Comparison of ENCODE assay signal across 21 mouse cellular contexts in genomic region chr15:7100226-7100625, GRCm38 (mm10). TPM values are rescaled to one million over a fixed set of nuclear protein-coding genes. Genes with fewer than 3 reads are reported as not detected.
DNase-seq lines count a peak whose midpoint lies in the region; ATAC-seq and TF ChIP-seq lines count a peak whose summit lies in the region.
"Had no signal": no experiment of that assay in that cellular context is flagged by ENCODE, and none has a peak within 500 bp of the region (broad histone marks: within the 10 kb centered on the region; RNA-seq: fewer than 3 reads in every experiment).

No protein-coding gene starts in this region.

- no peaks in the 10 kb centered on the region for H3K36me3 ChIP-seq in myocyte (ENCODE audit: control insufficient read depth, insufficient read depth)
- H3K36me3 ChIP-seq: embryonic facial prominence, embryonic 12.5 days; heart, embryonic 13.5 days; hindbrain, embryonic 15.5 days; limb, embryonic 12.5 days; liver, embryonic 12.5 days; midbrain, embryonic 15.5 days; neural tube, embryonic 15.5 days had no signal

- no peak for DNase-seq in frontal cortex, postnatal 10 days (ENCODE audit: low spot score in 2 of 2)
- peak; percentile 86 for DNase-seq in Muller cell, postnatal 12 days (ENCODE audit: inconsistent ontology term)
- peak; percentile 49 for DNase-seq in adrenal gland, postnatal 14 days
- DNase-seq in cerebellum, postnatal 14 days, result no peak
- DNase-seq in left cerebral cortex, adult 11 months (ENCODE audit: low spot score), result no peak
- DNase-seq: cerebellum, adult 8-10 months; heart, adult 18-20 months; heart, postnatal 36 days; lung, adult 2 months; lung, postnatal 36 days had no signal

- peak; percentile 79 for ATAC-seq in frontal cortex, adult (ENCODE audit: low TSS enrichment)
- ATAC-seq: activated CD4-positive, CD25-positive, alpha-beta regulatory T cell, adult 4 months; intestine, embryonic 16.5 days; liver, embryonic 12.5 days; midbrain, embryonic 15.5 days had no signal

- no peaks in the 10 kb centered on the region for H3K27me3 ChIP-seq in myocyte (ENCODE audit: control insufficient read depth, insufficient read depth, insufficient read length)
- H3K27me3 ChIP-seq: embryonic facial prominence, embryonic 12.5 days; heart, embryonic 13.5 days; hindbrain, embryonic 15.5 days; limb, embryonic 12.5 days; liver, embryonic 12.5 days; midbrain, embryonic 15.5 days; neural tube, embryonic 15.5 days had no signal

- H3K4me3 ChIP-seq in myocyte, result no peak overlapping the region
- H3K4me3 ChIP-seq: embryonic facial prominence, embryonic 12.5 days; heart, embryonic 13.5 days; hindbrain, embryonic 15.5 days; limb, embryonic 12.5 days; liver, embryonic 12.5 days; midbrain, embryonic 15.5 days; neural tube, embryonic 15.5 days had no signal

- H3K4me2 ChIP-seq in myocyte (ENCODE audit: low read depth), result peak overlapping the region; percentile 32
- H3K4me2 ChIP-seq: embryonic facial prominence, embryonic 12.5 days; heart, embryonic 13.5 days; hindbrain, embryonic 15.5 days; limb, embryonic 12.5 days; liver, embryonic 12.5 days; midbrain, embryonic 15.5 days; neural tube, embryonic 15.5 days had no signal

- no peaks in the 10 kb centered on the region for H3K79me2 ChIP-seq in myocyte (ENCODE audit: control insufficient read depth, insufficient read depth)

- no peak for TF ChIP-seq POLR2A in myocyte (IDR thresholded peaks at IDR 0.05; ENCODE audit: insufficient read length, low read depth)

- no peak overlapping the region for H3ac ChIP-seq in myocyte (ENCODE audit: control insufficient read depth, insufficient read length)

TF ChIP-seq in myocyte, 11 proteins besides CTCF, POLR2A, EP300 and RAD21:
- no peak for TF ChIP-seq POLR2AphosphoS2 (IDR thresholded peaks at IDR 0.05; ENCODE audit: insufficient read length, low read depth)
- TF ChIP-seq MAX (IDR thresholded peaks at IDR 0.05; ENCODE audit: low read depth), result no peak
- no peak for TF ChIP-seq TCF3 (IDR thresholded peaks at IDR 0.05; ENCODE audit: insufficient read length, low read depth)
- TF ChIP-seq MYOD1 (IDR thresholded peaks at IDR 0.05; ENCODE audit: control insufficient read depth in 1 of 3, insufficient read length in 2 of 3, low read depth in 2 of 3), result no peak
- no peak for TF ChIP-seq REST (IDR thresholded peaks at IDR 0.05; ENCODE audit: insufficient read depth, insufficient read length)
- no peak for TF ChIP-seq MYOG (IDR thresholded peaks at IDR 0.05; ENCODE audit: control insufficient read depth in 1 of 3, insufficient read depth in 1 of 3, insufficient read length in 2 of 3, low read depth in 2 of 3)
- TF ChIP-seq CEBPB (IDR thresholded peaks at IDR 0.05; ENCODE audit: insufficient read depth, poor library complexity, severe bottlenecking), result peak; percentile 65; the same call in 1 of the 2 replicates

RNA-seq across cellular contexts. Expression of gene Lifr, which starts 9.8 kb away (rescaled TPM):
- 78.0 and 79.5 TPM in 2 replicates for total RNA-seq in adrenal gland, postnatal 14 days (2021)
- polyA plus RNA-seq in myocyte (2012; fragmentation: generic; extraction: Trizol), result 14.8 TPM

Comparison
In these comparisons a context has a peak if more than half of its experiments do, and no peak if none do; other contexts are left out.
1. DNase-seq: peak in Muller cell, postnatal 12 days (single experiment) and adrenal gland, postnatal 14 days (single experiment); none in frontal cortex, postnatal 10 days (0 of 2), cerebellum, postnatal 14 days (0 of 2) and left cerebral cortex, adult 11 months (single experiment).